Mouse (Mus musculus) heart, embryonic 13.5 days (tissue): Measurements from ENCODE around the gene Camk2d. TPM values are rescaled to one million over a fixed set of nuclear protein-coding genes. Genes with fewer than 3 reads are reported as not detected.

Experiments used
- ATAC-seq: fragments of 200-750 bp; cut with Nextera tagmentation; 2 replicates; pipeline ENCODE4 v1.8.0; 2017; ENCODE audit warnings: moderate TSS enrichment; ENCODE audit not compliant: insufficient number of reproducible peaks, low FRiP score, low TSS enrichment; ENCODE audit errors: extremely low read depth
- H3K27ac ChIP-seq: fragments of 300-500 bp; sonication (generic); replicated peaks from 2 replicates; pipeline ENCODE4 v1.5.1; 2015; ENCODE audit warnings: moderate library complexity, mild to moderate bottlenecking, inconsistent platforms
- H3K27me3 ChIP-seq: fragments of 300-500 bp; sonication (generic); replicated peaks from 2 replicates; pipeline ENCODE4 v1.6.1; 2015; ENCODE audit warnings: mild to moderate bottlenecking, inconsistent platforms
- H3K36me3 ChIP-seq: fragments of 300-500 bp; sonication (generic); 2 replicates; pipeline ENCODE4 v1.6.1; 2015; ENCODE audit warnings: mild to moderate bottlenecking, inconsistent platforms
- H3K4me1 ChIP-seq: fragments of 300-500 bp; sonication (generic); 2 replicates; pipeline ENCODE4 v1.6.1; 2015; ENCODE audit warnings: inconsistent platforms
- H3K4me2 ChIP-seq: fragments of 300-500 bp; sonication (generic); 2 replicates; pipeline ENCODE4 v1.6.1; 2015; ENCODE audit warnings: inconsistent platforms, mild to moderate bottlenecking, moderate library complexity
- H3K4me3 ChIP-seq: fragments of 300-500 bp; sonication (generic); 2 replicates; pipeline ENCODE4 v1.5.1; 2015; ENCODE audit warnings: moderate library complexity, mild to moderate bottlenecking, inconsistent platforms
- H3K9ac ChIP-seq: fragments of 300-500 bp; sonication (generic); 2 replicates; pipeline ENCODE4 v1.6.1; 2015; ENCODE audit warnings: inconsistent platforms, mild to moderate bottlenecking, moderate library complexity
- H3K9me3 ChIP-seq: fragments of 300-500 bp; sonication (generic); 2 replicates; pipeline ENCODE4 v1.6.1; 2016; ENCODE audit warnings: inconsistent platforms
- WGBS: fragments of 180-500 bp; shearing (Covaris S2); methylation state at CpG from one replicate; pipeline ENCODE4 v1.1.7; 2015; ENCODE audit warnings: mixed read lengths; 5-methylcytosine and 5-hydroxymethylcytosine counted together
- polyA plus RNA-seq: library from polyadenylated mRNA; unstranded; fragments of >200 nt; fragmentation: Nextera tagmentation; extraction: Ambion mirVana; gene quantifications from 2 replicates; pipeline ENCODE4 v1.2.1, GENCODE M21; 2015

The Camk2d gene
- polyA plus RNA-seq: 87.4 and 97.6 TPM in 2 replicates

DNA sequence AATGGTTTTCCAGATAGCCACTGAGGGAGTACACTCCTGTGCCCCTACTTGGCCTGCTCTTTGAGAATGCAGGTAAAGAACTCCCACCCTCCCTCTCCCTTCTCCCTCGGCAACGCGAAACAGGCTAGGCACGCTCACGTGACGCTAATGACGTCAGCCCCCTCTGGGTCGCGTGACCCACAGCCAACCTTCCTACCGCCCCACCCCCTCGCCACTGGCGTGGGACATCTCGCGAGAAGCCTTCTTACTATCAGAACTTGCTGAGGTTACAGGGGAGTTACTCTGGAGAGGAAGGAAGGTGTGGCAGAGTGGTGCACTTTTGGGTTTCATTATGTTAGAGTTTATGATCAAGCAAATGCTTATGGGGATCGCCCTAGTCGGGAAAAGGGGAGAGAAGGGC, at the start of gene Camk2d:
Camk2d (plus strand) TSS at position 217 of the 400 bp plus-strand sequence.
- WGBS: 0% methylated on average over 16 of the region's 16 CpGs
- peak within 1 kb of the TSS; percentile 91 for H3K4me3 ChIP-seq
- peak within 1 kb of the TSS; percentile 85 for H3K4me2 ChIP-seq
- peaks cover 22% of the 10 kb centered on the region for H3K4me1 ChIP-seq
- H3K9me3 ChIP-seq: no peaks in the 10 kb centered on the region
- peaks cover 15% of the 10 kb centered on the region for H3K36me3 ChIP-seq
- peak; percentile 82 for ATAC-seq
- H3K27ac ChIP-seq: peak within 1 kb of the TSS; percentile 99
- H3K27me3 ChIP-seq: no peaks in the 10 kb centered on the region
- H3K9ac ChIP-seq: peak within 1 kb of the TSS; percentile 97

DNA sequence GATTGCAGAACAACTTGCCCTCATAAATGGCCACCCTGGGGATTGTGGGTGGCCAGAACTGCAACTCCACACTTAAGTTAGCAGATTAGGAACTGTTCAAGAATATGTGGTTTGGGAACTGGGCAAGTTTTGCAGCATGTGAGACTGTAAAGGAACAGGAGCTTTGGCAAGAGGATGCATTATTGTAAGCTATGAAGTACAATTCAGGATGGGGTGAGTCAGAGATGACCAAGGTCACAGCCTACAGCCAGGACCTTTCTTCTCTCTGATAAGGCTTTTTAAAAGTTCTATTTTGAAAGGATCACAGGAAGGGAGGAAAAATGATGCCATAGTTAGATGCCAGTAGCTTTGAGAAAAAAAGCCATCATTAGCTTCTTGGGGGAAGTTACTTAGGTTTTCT, 48.2 kb upstream of the Camk2d start:
- Histone ChIP-seq H3K27ac (no peak overlapping the region), H3K9me3 (no peaks in the 10 kb centered on the region), H3K36me3 (no peaks in the 10 kb centered on the region), H3K4me1 (no peaks in the 10 kb centered on the region), H3K9ac (no peak overlapping the region), H3K4me3 (no peak overlapping the region), H3K27me3 (no peaks in the 10 kb centered on the region), H3K4me2 (no peak overlapping the region)
- ATAC-seq: no peak

DNA sequence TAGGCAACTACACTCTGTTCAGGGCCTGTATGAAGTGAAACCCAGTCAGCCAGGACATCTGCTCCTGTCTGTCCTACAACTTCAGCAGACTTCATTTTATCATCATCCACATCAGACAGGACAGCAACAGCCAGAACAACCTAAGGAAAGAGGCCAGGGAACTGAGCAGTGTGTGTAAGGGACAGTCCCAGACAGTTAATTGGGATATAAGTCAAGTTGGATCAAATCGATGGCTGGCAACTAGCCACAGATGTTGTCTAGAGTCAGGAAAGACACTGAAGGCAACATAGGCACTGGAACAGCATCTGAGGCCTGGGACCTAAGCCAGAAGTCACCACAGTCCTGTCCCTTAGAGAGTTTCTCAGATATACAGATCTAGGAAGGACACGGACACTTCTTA, 32.5 kb upstream of the Camk2d start:
- Histone ChIP-seq H3K27ac (no peak overlapping the region), H3K36me3 (no peaks in the 10 kb centered on the region), H3K4me2 (no peak overlapping the region), H3K4me3 (no peak overlapping the region), H3K4me1 (no peaks in the 10 kb centered on the region), H3K9me3 (0 out of 2 replicates have a peak, but pooled peaks cover 5% of the 10 kb centered on the region), H3K27me3 (no peaks in the 10 kb centered on the region), H3K9ac (no peak overlapping the region)
- no peak for ATAC-seq
- WGBS: 73% methylated on average over 2 of the region's 2 CpGs

DNA sequence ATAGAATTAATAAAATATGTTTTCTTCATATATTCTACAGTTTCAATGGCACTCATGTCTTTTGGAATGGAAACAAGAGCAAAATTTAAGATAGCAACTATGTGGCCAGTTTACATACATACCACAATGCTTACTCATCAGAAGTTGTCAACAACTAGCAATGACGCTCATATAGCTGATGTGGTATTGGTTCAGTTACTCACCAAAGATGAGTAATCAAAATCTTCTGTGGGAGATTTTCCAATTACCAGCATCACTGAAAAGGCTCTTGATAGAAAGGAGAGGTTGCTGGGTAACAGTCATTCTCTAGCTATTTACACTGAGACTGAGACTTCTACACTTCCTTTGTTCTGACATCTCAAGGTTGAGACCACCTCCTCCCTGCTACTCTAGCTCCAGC, 25.5 kb upstream of the Camk2d start:
- Histone ChIP-seq H3K9ac (no peak overlapping the region), H3K27me3 (no peaks in the 10 kb centered on the region), H3K9me3 (0 out of 2 replicates have a peak, but pooled peaks cover 5% of the 10 kb centered on the region), H3K4me3 (no peak overlapping the region), H3K4me1 (no peaks in the 10 kb centered on the region), H3K27ac (no peak overlapping the region), H3K4me2 (no peak overlapping the region), H3K36me3 (no peaks in the 10 kb centered on the region)
- ATAC-seq: no peak
- WGBS: 77% methylated on average over 1 of the region's 1 CpGs

DNA sequence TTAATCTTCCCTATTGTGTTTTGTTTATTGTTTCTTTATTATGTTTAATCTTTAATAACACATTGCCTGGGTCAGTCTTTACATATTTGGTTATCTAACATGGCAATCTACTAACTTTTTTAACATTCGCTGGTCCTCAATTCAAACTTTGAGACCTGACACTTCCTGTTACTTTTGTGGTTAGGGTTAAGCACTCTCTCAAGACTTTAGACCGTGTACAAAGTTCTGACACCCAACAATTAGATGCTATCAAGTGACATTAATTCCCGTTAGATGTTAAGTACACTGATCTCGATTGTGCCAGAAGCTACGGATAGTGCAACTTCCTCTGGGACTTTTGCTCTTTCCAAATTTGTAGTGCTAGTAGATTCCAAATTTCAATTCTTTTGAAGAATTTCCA, 23.2 kb upstream of the Camk2d start:
- H3K27ac ChIP-seq: no peak overlapping the region
- H3K27me3 ChIP-seq: no peaks in the 10 kb centered on the region
- H3K4me2 ChIP-seq: no peak overlapping the region
- H3K9ac ChIP-seq: no peak overlapping the region
- no peaks in the 10 kb centered on the region for H3K36me3 ChIP-seq
- no peak for ATAC-seq
- WGBS: 70% methylated on average over 5 of the region's 5 CpGs
- H3K4me3 ChIP-seq: no peak overlapping the region
- H3K9me3 ChIP-seq: no peaks in the 10 kb centered on the region
- no peaks in the 10 kb centered on the region for H3K4me1 ChIP-seq

DNA sequence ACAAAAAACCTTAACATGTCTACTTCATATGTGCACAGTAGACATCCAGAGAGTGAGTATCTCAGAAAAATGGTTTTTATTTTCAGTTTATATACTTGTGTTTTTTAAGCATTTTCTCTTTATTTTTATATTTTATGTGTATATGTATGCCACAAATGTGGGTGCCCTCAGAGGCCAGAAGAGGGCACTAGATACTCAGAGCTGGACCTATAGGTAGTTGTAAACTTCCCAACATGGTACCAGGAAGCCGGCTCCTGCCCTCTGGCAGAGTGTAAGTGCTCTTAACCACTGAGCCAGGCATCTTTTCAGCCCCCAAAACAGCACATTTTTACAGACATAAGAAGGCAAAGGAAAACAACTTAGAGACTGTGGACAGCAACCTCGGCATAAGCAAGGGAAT, 20.2 kb upstream of the Camk2d start:
- Histone ChIP-seq H3K9me3 (no peaks in the 10 kb centered on the region), H3K4me3 (no peak overlapping the region), H3K4me2 (no peak overlapping the region), H3K27me3 (no peaks in the 10 kb centered on the region), H3K36me3 (no peaks in the 10 kb centered on the region), H3K27ac (no peak overlapping the region), H3K4me1 (no peaks in the 10 kb centered on the region), H3K9ac (no peak overlapping the region)
- 48% methylated on average over 2 of the region's 2 CpGs for WGBS
- ATAC-seq: no peak

DNA sequence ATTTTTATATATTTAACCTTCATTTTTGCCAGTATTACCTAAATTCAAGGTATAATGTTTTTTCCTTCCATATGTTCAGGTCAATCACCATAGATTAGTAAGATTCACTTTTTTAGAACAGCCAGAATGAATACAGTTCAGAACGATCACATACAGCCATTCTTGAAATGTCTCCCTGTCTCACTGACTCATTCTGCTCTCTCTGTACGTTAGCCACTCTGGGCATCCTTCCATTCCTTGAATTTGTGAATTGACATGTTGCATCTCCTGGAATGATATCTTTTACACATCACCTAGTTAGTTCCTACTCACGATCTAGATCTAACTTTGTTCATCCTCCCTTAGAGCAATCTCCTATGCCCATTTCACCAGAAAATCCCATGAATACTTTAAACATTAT, 10.0 kb upstream of the Camk2d start:
- Histone ChIP-seq H3K9ac (no peak overlapping the region), H3K27me3 (no peaks in the 10 kb centered on the region), H3K9me3 (no peaks in the 10 kb centered on the region), H3K36me3 (no peaks in the 10 kb centered on the region), H3K4me3 (no peak overlapping the region), H3K4me1 (no peaks in the 10 kb centered on the region), H3K4me2 (no peak overlapping the region), H3K27ac (no peak overlapping the region)
- no peak for ATAC-seq
- 63% methylated on average over 3 of the region's 3 CpGs for WGBS

DNA sequence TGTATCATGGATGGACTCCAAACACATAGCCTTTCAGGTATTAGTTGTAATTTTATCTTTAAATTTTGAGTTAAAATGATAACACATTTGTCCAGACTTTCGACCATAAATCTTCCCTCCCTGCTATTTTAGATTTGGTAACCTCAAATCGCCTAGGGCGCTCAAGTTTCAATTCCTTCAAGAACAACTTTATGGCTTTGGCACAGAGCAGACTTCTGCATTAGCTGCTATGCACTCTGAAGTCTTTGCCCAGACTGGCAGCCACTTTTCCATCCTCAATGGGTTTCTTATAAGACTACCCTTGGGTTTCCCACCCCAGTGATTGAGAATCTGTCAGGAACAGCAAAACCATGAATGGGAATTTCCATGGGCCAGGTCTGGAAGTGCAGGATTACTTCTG, 8.6 kb upstream of the Camk2d start:
- Histone ChIP-seq H3K4me1 (no peaks in the 10 kb centered on the region), H3K9ac (no peak overlapping the region), H3K27me3 (no peaks in the 10 kb centered on the region), H3K9me3 (no peaks in the 10 kb centered on the region), H3K4me2 (no peak overlapping the region), H3K36me3 (no peaks in the 10 kb centered on the region), H3K4me3 (no peak overlapping the region), H3K27ac (no peak overlapping the region)
- no peak for ATAC-seq
- 76% methylated on average over 3 of the region's 3 CpGs for WGBS

DNA sequence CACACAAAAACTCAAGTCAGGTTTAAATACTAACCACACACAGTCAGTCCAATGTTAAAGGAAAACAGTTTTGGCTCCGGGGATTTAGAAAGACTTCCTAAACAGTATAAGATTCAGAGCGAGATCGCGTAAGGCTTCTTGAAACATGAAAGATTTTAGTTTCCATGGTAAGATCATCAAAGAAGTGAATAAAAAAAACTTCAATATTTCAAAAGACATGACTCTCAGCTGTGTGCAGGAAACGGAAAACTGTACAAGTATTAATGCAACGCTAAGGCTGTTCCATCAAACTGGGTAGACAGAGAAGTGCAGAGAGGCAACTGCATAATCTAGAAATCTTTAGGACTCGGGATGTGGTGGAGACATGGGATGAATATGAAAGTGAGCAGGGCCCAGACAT, 6.5 kb upstream of the Camk2d start:
- H3K27me3 ChIP-seq: no peaks in the 10 kb centered on the region
- no peak overlapping the region for H3K4me2 ChIP-seq
- H3K9me3 ChIP-seq: no peaks in the 10 kb centered on the region
- no peaks in the 10 kb centered on the region for H3K4me1 ChIP-seq
- WGBS: 84% methylated on average over 7 of the region's 7 CpGs
- H3K27ac ChIP-seq: no peak overlapping the region
- no peaks in the 10 kb centered on the region for H3K36me3 ChIP-seq
- no peak overlapping the region for H3K4me3 ChIP-seq
- no peak for ATAC-seq
- H3K9ac ChIP-seq: no peak overlapping the region

DNA sequence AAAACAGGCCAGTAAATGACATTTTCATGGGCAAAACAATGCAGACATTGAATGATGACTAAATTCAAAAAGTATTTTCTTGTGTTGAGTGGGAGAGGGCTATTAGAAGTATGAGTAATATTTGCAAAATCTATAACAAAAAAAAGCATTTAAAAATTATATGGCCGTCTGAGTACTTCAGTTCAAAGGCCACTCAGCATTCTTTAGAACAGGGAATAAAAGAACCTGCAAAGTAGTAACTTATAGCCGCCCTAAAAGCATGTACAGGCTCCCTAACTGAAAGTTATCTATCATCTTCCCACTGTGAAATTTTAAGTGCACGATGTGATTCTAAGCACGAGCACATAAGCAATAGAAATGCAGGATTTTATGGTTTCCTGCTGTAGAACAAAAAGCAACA, 646 bp upstream of the Camk2d start:
- Histone ChIP-seq H3K27me3 (no peaks in the 10 kb centered on the region), H3K4me1 (peaks cover 22% of the 10 kb centered on the region), H3K27ac (peak overlapping the region; percentile 99), H3K9ac (peak overlapping the region; percentile 41), H3K4me2 (peak overlapping the region; percentile 85), H3K36me3 (peaks cover 9% of the 10 kb centered on the region), H3K9me3 (no peaks in the 10 kb centered on the region), H3K4me3 (peak overlapping the region; percentile 91; the same call in 1 of the 2 replicates)
- WGBS: 61% methylated on average over 4 of the region's 4 CpGs
- no peak for ATAC-seq

DNA sequence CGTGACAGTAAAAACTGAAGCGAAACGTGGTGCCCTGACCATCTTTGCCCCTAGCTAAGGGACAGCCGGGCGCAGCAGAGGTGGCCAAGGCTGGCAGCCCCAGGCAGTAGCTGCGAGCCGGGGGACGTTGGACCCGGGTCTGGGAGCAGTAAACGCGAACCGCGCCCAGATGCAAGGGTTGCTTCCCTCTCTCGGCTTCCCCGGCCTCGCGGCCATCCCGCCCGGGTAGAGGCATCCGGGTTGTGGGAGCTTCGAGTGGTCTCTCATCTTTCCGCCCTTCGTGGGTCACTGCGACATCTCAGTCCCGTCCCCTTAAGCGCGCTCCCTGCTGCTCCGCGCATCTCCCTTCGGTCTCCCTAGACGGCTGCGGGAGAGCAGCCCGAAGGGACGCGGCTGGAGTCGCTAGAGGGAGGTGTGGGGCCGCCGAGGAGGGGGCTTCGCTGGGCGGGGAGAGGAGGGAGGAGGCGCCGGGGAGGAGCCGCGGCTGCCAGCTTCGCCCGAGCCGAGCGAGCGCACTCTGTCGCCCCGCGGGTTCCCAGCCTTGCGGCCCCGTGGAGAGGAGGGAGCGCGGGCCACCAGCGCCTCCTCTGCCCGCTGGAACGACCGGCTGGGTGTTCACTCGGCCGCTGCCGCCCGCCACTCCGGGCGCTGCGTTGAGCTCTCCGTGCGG, 524 bp downstream of the Camk2d start:
- peak; percentile 86 for ATAC-seq
- under 1% methylated on average over 55 of the region's 69 CpGs for WGBS

DNA sequence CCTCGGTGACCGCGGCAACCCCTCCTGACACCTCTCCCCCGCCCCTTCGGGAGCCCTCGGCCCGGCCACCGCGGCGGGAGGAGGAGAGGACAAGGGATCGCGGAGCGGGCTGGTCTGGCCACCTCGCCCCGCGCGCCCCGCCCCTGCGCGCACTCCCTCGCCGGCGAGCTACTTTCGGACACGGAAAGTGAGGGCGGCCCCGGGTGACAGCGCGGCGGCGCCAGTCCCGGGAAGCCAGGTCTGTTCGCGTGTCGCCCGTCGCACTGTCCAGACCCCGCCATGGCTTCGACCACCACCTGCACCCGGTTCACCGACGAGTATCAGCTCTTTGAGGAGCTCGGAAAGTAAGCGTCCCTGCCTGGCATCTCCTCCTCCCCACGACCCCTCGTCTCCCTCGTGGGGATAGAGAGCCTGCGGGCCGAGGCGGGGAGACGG, 1.1 kb downstream of the Camk2d start:
- under 1% methylated on average over 45 of the region's 51 CpGs for WGBS
- Histone ChIP-seq H3K4me2 (peak overlapping the region; percentile 85), H3K9me3 (0 out of 2 replicates have a peak, but pooled peaks cover 3% of the 10 kb centered on the region), H3K36me3 (peaks cover 25% of the 10 kb centered on the region), H3K4me1 (peaks cover 22% of the 10 kb centered on the region), H3K27ac (peak overlapping the region; percentile 99), H3K4me3 (peak overlapping the region; percentile 91), H3K27me3 (no peaks in the 10 kb centered on the region), H3K9ac (peak overlapping the region; percentile 97)
- ATAC-seq: peak; percentile 61; the same call in 1 of the 2 replicates

More for the DNA sequence above, 524 bp downstream of the Camk2d start:
- H3K9me3 ChIP-seq: 0 out of 2 replicates have a peak, but pooled peaks cover under 1% of the 10 kb centered on the region
- H3K27ac ChIP-seq: peak overlapping the region; percentile 99
- H3K36me3 ChIP-seq: peaks cover 21% of the 10 kb centered on the region
- peak overlapping the region; percentile 91 for H3K4me3 ChIP-seq
- peak overlapping the region; percentile 85 for H3K4me2 ChIP-seq
- H3K9ac ChIP-seq: peak overlapping the region; percentile 97
- H3K27me3 ChIP-seq: no peaks in the 10 kb centered on the region
- peaks cover 22% of the 10 kb centered on the region for H3K4me1 ChIP-seq
